Mouse (Mus musculus): ENCODE results near the gene Mrpl36. TPM values are rescaled to one million over a fixed set of nuclear protein-coding genes. Genes with fewer than 3 reads are reported as not detected.

The Mrpl36 gene
- polyA plus RNA-seq (2012; rRNA removed; ENCODE audit: low replicate concordance) = 120 and 170 TPM in 2 replicates

GRCm38 (mm10) chr13:73327827-73328698, at the start of gene Mrpl36, which contains the start of gene Ndufs6:
Gene Mrpl36 (plus strand): TSS chr13:73328513.
Gene Ndufs6 (minus strand): TSS chr13:73328542.

Other genes starting within 250 kb of the Mrpl36 start
- 3.0 and 6.8 TPM in 2 replicates for gene Irx4, start 68.0 kb upstream of the Mrpl36 start, polyA plus RNA-seq (2012; rRNA removed; ENCODE audit: low replicate concordance)
- gene Ndufs6, start within 50 bp of the Mrpl36 start, polyA plus RNA-seq (2012; rRNA removed; ENCODE audit: low replicate concordance) = 42.9 and 74.7 TPM in 2 replicates
- gene Lpcat1, start 138.7 kb downstream of the Mrpl36 start, polyA plus RNA-seq (2012; rRNA removed; ENCODE audit: low replicate concordance) = 33.2 and 42.2 TPM in 2 replicates
- 0.06 and 0.07 TPM in 2 replicates for gene Slc6a3, start 208.2 kb downstream of the Mrpl36 start, polyA plus RNA-seq (2012; rRNA removed; ENCODE audit: low replicate concordance)